Mouse (Mus musculus): ENCODE data around the gene Actl6b. TPM values are rescaled to one million over a fixed set of nuclear protein-coding genes. Genes with fewer than 3 reads are reported as not detected.

Actl6b gene
- total RNA-seq, 2 experiments from 2014 or later = not detected

DNA sequence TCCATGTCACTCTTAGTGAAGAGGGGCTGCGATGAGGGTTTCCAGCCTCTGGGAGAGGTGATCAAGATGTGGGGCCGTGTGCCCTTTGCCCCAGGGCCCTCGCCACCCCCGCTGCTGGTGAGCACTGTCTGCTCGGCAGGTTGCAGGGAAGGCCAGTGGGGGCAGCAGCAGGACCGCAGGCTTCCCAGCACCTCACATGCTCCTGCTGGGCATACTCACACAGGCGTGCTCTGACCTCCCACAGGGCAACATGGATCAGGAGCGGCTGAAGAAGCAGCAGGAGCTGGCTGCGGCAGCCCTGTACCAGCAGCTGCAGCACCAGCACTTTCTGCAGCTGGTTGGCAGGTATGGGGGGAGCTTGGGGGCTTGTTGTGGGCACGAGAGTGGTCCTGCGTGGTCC lies 30.6 kb upstream of the Actl6b start:
- DNase-seq = no peak
- TF ChIP-seq CTCF (IDR thresholded peaks at IDR 0.05) = no peak
- intact Hi-C loops (cut with DNase I) = no loop called here
- Histone ChIP-seq H3K27ac (no peak overlapping the region), H3K4me3 (no peak overlapping the region)

DNA sequence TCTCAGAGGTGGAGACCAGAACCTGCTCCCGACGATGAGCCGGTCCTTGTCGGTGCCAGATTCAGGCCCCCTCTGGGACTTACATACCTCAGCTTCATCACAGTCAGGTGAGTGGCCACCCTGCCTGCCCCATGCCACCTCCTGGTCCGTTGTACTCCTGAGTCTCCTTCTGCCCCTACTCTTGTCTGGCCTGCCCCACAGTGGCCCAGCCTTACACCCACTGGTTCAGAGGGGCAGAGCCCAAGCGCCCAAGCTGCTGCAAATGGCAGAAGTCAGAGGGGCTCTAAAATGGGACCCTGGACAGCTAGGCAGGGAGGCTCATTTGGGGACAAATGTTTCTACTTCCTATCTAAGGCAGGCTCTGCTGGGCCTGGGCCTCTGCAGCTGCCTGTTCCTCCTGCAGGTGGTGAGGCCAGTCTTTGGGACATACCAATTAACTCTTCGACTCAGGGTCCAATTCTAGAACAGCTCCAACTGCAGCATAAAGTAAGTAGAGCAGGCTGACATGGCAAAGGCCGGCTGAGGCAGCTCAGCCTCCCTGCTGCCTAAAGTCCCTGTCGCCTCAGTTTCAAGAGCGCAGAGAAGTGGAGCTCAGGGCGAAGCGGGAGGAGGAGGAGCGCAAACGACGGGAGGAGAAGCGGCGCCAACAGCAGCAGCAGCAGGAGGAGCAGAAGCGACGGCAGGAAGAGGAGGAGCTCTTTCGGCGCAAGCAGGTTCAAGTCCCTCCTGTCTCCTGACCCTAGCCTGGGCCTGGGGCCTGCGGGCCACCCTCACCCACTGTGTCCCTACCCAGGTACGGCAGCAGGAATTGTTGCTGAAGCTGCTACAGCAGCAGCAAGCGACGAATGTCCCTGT lies 29.7 kb upstream of the Actl6b start:
- H3K27ac ChIP-seq = no peak overlapping the region
- intact Hi-C loops (cut with DNase I) = no loop called here
- TF ChIP-seq CTCF (IDR thresholded peaks at IDR 0.05) = no peak
- H3K4me3 ChIP-seq = no peak overlapping the region
- DNase-seq = no peak

DNA sequence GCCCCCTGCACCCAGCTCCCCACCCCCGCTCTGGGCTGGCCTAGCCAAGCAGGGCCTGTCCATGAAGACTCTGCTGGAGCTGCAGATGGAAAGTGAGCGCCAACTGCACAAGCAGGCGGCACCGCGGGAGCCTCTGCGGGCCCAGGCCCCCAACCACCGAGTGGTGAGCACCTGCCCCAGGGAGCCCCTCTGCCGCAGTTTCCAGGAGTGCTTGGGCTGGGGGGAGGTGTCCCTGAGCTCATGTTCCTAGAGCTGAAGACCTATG lies 29.1 kb upstream of the Actl6b start:
- intact Hi-C loops (cut with DNase I) = no loop called here
- no peak for TF ChIP-seq CTCF (IDR thresholded peaks at IDR 0.05)
- DNase-seq = peak; percentile 34

DNA sequence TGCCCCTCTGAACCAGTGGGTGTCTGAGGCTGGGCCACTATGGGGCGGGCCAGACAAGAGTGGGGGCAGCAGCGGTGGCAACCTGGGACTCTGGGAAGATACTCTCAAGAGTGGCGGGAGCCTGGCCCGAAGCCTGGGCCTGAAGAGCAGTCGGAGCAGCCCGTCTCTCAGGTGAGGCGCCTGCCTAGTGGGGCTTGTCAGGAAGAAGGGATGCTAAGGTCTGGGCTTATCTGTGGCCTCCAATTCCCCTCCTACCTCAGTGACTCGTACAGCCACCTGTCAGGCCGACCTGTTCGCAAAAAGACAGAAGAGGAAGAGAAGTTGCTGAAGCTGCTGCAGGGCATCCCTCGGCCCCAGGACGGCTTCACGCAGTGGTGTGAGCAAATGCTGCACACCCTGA lies 28.6 kb upstream of the Actl6b start:
- no peak for DNase-seq
- no peak for TF ChIP-seq CTCF (IDR thresholded peaks at IDR 0.05)
- no peak overlapping the region for H3K4me3 ChIP-seq
- intact Hi-C loops (cut with DNase I) = no loop called here
- H3K27ac ChIP-seq = no peak overlapping the region

More for the DNA sequence above, 29.1 kb upstream of the Actl6b start:
- no peak overlapping the region for H3K27ac ChIP-seq
- no peak overlapping the region for H3K4me3 ChIP-seq

DNA sequence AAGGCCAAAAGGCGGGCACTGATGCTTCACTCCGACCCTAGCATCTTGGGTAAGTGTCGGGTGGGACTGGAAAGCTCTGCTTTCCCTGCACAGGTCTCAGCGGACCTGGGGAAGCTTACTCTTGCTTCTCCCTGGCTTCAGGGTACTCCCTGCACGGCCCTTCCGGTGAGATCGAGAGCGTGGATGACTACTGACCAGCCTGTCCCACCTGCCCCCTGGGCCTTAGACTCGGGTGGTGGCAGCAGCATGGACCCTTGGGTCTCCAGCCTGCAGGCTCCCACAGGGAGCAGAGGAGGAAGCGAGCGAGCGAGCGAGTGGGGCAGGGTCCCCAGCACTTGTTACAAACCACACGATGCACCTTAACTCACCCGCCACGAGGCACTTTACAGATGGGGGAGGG lies 27.8 kb upstream of the Actl6b start:
- 0 out of 2 replicates have a peak overlapping the region, but pooled peaks have one; percentile 3 for H3K27ac ChIP-seq
- intact Hi-C loops (cut with DNase I) = no loop called here

DNA sequence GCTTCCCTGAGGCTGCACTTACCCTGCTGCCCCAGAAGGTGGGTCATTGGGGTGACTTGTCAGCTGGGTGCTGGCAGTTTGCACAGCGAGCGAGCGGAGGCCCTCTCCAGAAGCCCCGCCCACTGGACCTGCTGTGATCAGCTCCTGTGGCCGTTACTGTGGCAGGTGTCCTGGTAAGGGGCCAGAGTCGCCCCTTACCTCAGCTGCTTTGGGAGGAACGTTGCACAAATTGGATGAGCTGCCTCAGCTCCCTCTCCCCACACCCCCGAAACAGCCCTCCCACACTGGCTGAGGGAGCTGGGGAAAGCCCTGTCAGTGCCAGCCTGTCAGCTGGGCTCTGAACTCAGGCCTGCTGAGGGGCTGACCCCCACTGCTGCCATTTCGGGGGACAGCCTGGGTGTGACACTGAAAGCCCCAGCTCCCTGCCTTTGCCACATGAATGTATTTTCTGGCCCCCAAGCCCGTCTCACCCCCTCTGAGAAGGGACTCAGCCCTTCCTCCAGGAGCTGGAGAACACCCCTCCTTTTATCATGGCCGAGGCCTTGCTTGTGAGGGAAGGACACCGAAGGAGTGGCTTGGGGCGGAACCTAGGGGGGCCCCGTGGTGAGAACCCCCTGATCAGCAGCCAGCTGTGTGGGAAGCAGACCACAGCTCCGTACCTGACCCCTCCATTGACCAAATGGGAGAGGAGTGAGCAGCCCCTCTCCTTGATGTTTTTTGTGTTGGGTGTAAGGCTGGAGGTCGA lies 27.0 kb upstream of the Actl6b start:
- no peak for TF ChIP-seq CTCF (IDR thresholded peaks at IDR 0.05)
- H3K27ac ChIP-seq = peak overlapping the region; percentile 21; the same call in 1 of the 2 replicates
- H3K4me3 ChIP-seq = no peak overlapping the region
- intact Hi-C loops (cut with DNase I) = no loop called here
- peak; percentile 61 for DNase-seq

More for the DNA sequence above, 27.8 kb upstream of the Actl6b start:
- no peak for DNase-seq
- no peak for TF ChIP-seq CTCF (IDR thresholded peaks at IDR 0.05)
- H3K4me3 ChIP-seq = no peak overlapping the region

DNA sequence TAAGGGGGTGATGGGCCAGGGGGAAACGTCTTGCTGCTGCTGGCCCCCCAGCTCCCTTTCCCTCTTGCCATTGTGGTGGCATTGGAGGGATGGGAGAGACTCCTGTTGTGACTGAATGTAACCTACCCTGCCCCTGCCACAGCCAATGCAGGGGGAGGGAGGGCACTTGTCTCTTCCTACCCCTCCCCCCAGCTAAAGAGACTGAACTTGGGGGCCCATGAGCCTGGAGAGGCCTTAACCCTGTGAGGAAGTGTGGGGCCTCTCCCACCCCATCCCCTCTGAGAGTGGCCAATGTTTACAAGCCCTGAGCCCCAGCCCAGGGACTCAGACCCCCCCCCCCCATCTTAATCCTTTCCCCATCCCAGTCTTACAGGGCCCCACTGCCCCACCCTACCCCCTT lies 25.9 kb upstream of the Actl6b start:
- Histone ChIP-seq H3K27ac (no peak overlapping the region), H3K4me3 (no peak overlapping the region)
- no peak for TF ChIP-seq CTCF (IDR thresholded peaks at IDR 0.05)
- intact Hi-C loops (cut with DNase I) = no loop called here
- DNase-seq = no peak

DNA sequence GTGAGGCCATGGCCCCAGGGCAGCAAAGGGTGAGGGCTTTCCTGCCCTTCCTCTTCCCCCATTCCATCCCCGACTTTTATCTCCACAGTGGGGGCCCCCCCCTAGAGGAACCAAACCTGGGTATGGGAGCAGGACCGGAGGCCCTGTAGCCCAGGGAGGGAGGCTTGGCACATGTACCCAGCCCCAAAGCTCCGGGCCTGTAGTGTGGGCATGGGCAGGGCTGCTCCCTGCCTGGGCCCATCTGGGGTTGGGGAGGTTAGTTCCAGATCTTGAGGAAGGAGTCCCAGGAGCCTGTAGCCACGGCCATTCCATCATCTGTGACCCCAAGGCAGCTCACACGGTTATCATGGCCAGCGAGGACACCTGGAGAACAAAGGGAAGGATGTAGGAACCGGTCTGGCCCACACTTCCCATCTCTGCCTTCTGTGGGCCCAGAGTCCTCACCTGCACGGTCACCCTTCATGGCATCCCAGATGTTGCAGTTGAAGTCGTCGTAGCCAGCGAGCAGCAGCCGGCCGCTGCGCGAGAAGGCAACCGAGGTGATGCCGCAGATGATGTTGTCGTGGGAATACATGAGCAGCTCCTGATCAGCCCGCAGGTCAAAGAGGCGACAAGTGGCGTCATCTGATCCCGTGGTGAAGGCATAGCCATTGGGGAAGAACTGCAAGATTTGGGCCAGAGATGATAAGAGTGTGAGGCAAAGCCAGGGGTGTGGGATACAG lies 24.9 kb upstream of the Actl6b start:
- intact Hi-C loops (cut with DNase I) = no loop called here
- no peak overlapping the region for H3K27ac ChIP-seq
- TF ChIP-seq CTCF (IDR thresholded peaks at IDR 0.05) = no peak

DNA sequence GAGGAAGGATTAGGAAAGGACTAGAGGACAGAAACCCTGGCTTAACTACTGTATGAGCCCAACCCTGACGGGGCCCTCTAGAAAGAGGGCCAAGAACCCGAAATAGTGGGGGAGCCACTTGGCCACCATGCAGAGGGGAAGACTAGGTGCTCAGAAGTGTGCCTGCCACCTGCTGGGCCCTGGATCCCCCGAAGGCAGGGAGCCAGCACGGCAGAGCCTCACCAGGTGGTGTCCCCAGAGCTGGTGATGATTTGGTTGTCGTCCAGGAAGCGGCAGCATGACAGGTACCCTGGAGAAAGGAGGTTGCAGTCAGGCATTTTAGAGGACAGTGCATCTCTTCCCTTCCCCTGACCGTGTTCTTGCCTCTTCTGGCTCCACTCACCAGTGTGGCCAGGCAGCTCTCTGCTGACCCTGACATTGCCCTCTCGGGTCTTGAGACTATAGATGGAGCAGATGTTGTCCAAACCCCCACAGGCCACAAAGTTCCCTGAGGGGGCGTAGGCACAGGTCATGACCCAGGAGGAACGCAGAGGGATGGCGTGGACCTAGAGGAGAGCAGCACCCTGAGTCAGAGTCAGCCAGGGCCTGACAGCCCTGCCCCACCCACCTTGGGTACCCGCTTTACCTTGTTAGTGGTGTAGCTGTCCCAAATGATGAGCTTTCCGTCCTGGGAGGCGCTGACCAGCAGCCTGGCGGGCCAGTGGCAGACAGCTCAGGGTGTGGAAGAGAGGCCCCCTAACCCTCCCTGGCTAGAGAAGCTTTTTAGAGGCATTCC lies 23.9 kb upstream of the Actl6b start:
- H3K27ac ChIP-seq = peak overlapping the region; percentile 98; the same call in 1 of the 2 replicates
- no peak for TF ChIP-seq CTCF (IDR thresholded peaks at IDR 0.05)
- peak overlapping the region; percentile 94 for H3K4me3 ChIP-seq
- DNase-seq = no peak
- intact Hi-C loops (cut with DNase I) = no loop called here

More for the DNA sequence above, 24.9 kb upstream of the Actl6b start:
- no peak overlapping the region for H3K4me3 ChIP-seq
- no peak for DNase-seq

DNA sequence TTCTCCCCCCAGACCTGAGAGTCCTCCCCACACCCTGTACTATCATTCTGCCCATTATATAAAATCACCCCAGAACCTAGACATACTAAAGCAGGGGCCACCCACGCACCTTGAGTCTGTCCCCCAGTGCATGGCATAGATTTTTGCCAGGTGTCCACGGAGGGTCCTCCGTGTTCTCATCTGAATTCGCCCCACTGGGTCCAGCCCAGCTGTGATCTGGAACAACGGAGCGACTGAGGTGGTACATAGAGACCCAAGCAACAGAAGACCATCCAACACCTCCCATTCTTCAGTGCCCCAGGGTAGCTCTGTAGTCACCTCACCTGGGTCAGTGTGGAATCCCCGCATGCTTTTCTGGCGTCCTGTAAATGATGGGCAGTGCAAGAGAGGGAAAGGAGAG lies 23.2 kb upstream of the Actl6b start:
- intact Hi-C loops (cut with DNase I) = loop anchor here (5.0 kb wide), 2 partner anchors 72 to 642 kb away; partner anchors contain the start of genes Ap4m1, Mcm7 and Mospd3
- TF ChIP-seq CTCF (IDR thresholded peaks at IDR 0.05) = no peak
- DNase-seq = no peak
- Histone ChIP-seq H3K4me3 (peak overlapping the region; percentile 94), H3K27ac (peak overlapping the region; percentile 98)

DNA sequence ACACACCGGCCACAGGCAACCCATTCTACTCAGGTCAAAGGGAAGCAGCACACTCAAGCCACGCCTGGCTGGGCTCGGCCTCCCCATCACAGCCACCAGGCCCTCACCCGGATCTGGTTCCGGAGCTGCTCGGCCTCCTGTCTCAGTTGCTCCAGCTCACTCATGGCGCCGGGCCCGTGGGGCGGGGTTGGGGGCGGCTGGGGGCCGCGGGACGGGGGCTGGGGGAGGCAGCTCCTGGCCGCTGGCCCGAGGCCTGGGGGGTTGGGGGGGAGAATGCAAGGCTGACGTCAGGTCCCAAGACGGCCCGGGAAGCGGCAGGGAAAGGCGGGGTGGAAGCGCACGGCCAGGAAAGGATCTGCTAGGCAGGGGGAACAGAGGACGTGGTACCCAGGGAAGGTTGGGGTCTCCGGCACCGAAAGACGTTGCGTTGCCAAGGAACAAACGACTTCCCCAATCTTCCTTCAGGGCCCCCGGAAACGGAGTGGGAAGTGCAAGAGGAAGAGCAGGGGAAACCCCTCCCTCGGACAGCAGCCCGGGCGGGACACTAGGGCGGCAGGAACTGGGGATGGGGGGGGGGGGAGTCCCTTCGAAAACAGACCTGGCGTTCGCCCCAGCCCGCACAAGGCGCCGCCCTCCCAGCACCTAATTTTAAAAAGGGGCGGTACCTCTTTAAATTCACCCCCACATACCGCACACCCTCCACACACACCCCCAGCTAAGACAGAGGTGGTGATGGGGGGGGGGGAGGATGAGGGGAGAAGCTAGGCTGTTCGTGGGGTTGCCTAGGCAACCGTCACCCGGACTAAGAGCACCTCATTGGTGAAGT lies 22.5 kb upstream of the Actl6b start:
- intact Hi-C loops (cut with DNase I) = loop anchor here (5.0 kb wide), 2 partner anchors 72 to 642 kb away; partner anchors contain the start of genes Ap4m1, Mcm7 and Mospd3
- peak; percentile 86 for DNase-seq
- peak overlapping the region; percentile 94 for H3K4me3 ChIP-seq
- H3K27ac ChIP-seq = peak overlapping the region; percentile 98
- no peak for TF ChIP-seq CTCF (IDR thresholded peaks at IDR 0.05)
